Mouse (Mus musculus) midbrain, embryonic 14.5 days (tissue): ENCODE data around the gene Gm11992. TPM values are rescaled to one million over a fixed set of nuclear protein-coding genes. Genes with fewer than 3 reads are reported as not detected.

Experiments used
- ATAC-seq: fragments of 200-750 bp; cut with Nextera tagmentation; 2 replicates; pipeline ENCODE4 v1.8.0; 2017; ENCODE audit warnings: moderate number of reproducible peaks, moderate library complexity; ENCODE audit not compliant: low FRiP score, low TSS enrichment
- DNase-seq: peaks from one replicate; pipeline ENCODE4 v3.0.0-alpha.2; 2015
- H3K27ac ChIP-seq: fragments of 300-500 bp; sonication (generic); replicated peaks from 2 replicates; pipeline ENCODE4 v1.5.1; 2014; ENCODE audit warnings: mild to moderate bottlenecking, low read depth, low read length, moderate library complexity
- H3K27me3 ChIP-seq: fragments of 300-500 bp; sonication (generic); 2 replicates; pipeline ENCODE4 v1.6.1; 2014; ENCODE audit warnings: low read length, control low read depth, mixed read lengths; ENCODE audit not compliant: control insufficient read depth, insufficient read depth
- H3K36me3 ChIP-seq: fragments of 300-500 bp; sonication (generic); 2 replicates; pipeline ENCODE4 v1.6.1; 2014; ENCODE audit warnings: low read length, control low read depth; ENCODE audit not compliant: control insufficient read depth, insufficient read depth
- H3K4me1 ChIP-seq: fragments of 300-500 bp; sonication (generic); 2 replicates; pipeline ENCODE4 v1.6.1; 2014; ENCODE audit warnings: mild to moderate bottlenecking, antibody characterized with exemption, low read length, control low read depth; ENCODE audit not compliant: control insufficient read depth, insufficient read depth
- H3K4me2 ChIP-seq: fragments of 300-500 bp; sonication (generic); 2 replicates; pipeline ENCODE4 v1.6.1; 2014; ENCODE audit warnings: mild to moderate bottlenecking, low read length, moderate library complexity
- H3K4me3 ChIP-seq: fragments of 300-500 bp; sonication (generic); replicated peaks from 2 replicates; pipeline ENCODE4 v1.5.1; 2014; ENCODE audit warnings: low read depth, low read length
- H3K9ac ChIP-seq: fragments of 300-500 bp; sonication (generic); replicated peaks from 2 replicates; pipeline ENCODE4 v1.6.1; 2014; ENCODE audit warnings: mild to moderate bottlenecking, low read length, moderate library complexity
- H3K9me3 ChIP-seq: fragments of 300-500 bp; sonication (generic); 2 replicates; pipeline ENCODE4 v1.6.1; 2016; ENCODE audit warnings: low read length, control low read depth, mixed read lengths; ENCODE audit not compliant: control insufficient read depth
- WGBS: fragments of 180-500 bp; shearing (Covaris S2); extraction: QIAGEN DNeasy Blood & Tissue Kit; methylation state at CpG from one replicate; pipeline ENCODE4 v1.1.7; 2014; 5-methylcytosine and 5-hydroxymethylcytosine counted together
- polyA plus RNA-seq: library from polyadenylated mRNA; unstranded; fragments of >200 nt; fragmentation: Nextera tagmentation; extraction: Ambion mirVana; gene quantifications from 2 replicates; pipeline ENCODE4 v1.2.1, GENCODE M21; 2014

Gene Gm11992
- polyA plus RNA-seq, 1 experiment from 2014 or later: 1.2 TPM

DNA sequence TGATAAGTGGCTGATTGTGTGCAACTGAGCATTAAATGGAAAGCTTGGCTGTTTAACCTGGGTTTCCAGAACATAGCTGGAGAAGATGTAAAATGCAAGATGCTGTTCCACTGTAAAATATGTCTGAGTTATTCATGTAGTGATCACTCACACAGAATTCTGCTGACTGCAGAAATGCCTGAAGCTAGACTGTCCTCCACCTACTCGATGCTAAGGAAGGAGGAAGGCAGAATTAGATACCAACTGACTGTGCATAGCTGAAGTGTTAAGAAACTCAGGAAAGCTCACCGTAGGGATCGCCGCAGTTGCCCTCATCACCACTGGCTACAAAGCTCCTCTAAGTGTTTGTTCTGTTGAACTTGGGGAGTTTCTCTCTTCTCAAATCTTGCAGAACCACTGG, 9.3 kb downstream of the Gm11992 start:
- H3K4me2 ChIP-seq: no peak overlapping the region
- no peaks in the 10 kb centered on the region for H3K9me3 ChIP-seq
- no peaks in the 10 kb centered on the region for H3K27me3 ChIP-seq
- no peak overlapping the region for H3K27ac ChIP-seq
- ATAC-seq (no peak), DNase-seq (no peak)
- WGBS: over 99% methylated on average over 4 of the region's 4 CpGs
- H3K9ac ChIP-seq: no peak overlapping the region
- no peaks in the 10 kb centered on the region for H3K4me1 ChIP-seq
- H3K4me3 ChIP-seq: no peak overlapping the region
- no peaks in the 10 kb centered on the region for H3K36me3 ChIP-seq

DNA sequence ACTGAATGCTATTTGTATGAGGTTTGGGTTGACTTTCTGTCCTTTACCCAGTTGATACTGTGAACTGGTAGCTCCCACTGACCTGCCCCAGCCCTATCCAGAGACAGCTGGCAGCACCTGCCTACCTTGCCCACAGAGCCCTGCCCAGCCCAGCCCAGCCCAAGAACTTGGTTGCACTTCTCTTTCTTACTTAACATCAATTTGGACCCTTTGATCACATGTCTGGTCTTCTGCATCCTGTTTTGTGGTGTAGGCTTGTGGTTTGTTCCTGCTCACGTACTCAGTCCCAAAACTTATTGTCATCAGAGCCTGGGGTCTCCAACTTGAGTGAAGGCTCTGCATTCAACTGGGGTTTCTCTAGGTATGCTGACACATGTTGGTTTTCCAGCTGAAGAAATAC, 11.6 kb downstream of the Gm11992 start:
- H3K4me2 ChIP-seq: no peak overlapping the region
- no peaks in the 10 kb centered on the region for H3K27me3 ChIP-seq
- ATAC-seq: no peak
- H3K4me1 ChIP-seq: no peaks in the 10 kb centered on the region
- no peaks in the 10 kb centered on the region for H3K36me3 ChIP-seq
- H3K27ac ChIP-seq: no peak overlapping the region
- WGBS: 88% methylated on average over 1 of the region's 1 CpGs
- H3K4me3 ChIP-seq: no peak overlapping the region
- DNase-seq: no peak
- H3K9ac ChIP-seq: no peak overlapping the region
- H3K9me3 ChIP-seq: no peaks in the 10 kb centered on the region

DNA sequence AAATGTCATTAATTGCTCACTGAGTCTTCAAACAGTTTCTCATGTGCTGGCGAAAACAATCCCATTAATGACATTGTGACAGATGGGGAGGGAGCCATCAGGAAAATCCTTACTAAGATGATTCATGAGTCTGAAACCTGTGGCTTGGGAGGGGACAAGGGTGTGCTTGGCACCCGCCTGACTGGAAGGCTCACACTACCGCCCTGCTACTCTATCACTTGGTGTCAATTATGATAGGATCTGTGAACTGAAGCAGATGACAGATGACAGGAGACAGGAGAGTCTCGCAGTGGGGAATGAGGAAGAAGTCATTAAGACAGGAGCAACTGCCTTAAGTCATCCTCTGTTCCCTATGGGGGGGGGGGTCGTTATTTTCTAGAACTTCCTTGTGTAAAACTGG, 12.1 kb downstream of the Gm11992 start:
- Histone ChIP-seq H3K27me3 (no peaks in the 10 kb centered on the region), H3K9ac (no peak overlapping the region), H3K27ac (no peak overlapping the region), H3K4me3 (no peak overlapping the region), H3K4me2 (no peak overlapping the region), H3K4me1 (no peaks in the 10 kb centered on the region), H3K36me3 (no peaks in the 10 kb centered on the region), H3K9me3 (no peaks in the 10 kb centered on the region)
- whole genome bisulfite sequencing: 70% methylated on average over 5 of the region's 5 CpGs
- no peak for DNase-seq
- no peak for ATAC-seq

GRCm38 (mm10) chr11:9076444-9076843, 28.1 kb downstream of the Gm11992 start:
- Histone ChIP-seq H3K4me2 (no peak overlapping the region), H3K9ac (no peak overlapping the region), H3K36me3 (no peaks in the 10 kb centered on the region), H3K9me3 (no peaks in the 10 kb centered on the region), H3K4me3 (no peak overlapping the region), H3K4me1 (no peaks in the 10 kb centered on the region), H3K27ac (no peak overlapping the region), H3K27me3 (no peaks in the 10 kb centered on the region)
- ATAC-seq: no peak
- no peak for DNase-seq
- WGBS: 79% methylated on average over 3 of the region's 3 CpGs

DNA sequence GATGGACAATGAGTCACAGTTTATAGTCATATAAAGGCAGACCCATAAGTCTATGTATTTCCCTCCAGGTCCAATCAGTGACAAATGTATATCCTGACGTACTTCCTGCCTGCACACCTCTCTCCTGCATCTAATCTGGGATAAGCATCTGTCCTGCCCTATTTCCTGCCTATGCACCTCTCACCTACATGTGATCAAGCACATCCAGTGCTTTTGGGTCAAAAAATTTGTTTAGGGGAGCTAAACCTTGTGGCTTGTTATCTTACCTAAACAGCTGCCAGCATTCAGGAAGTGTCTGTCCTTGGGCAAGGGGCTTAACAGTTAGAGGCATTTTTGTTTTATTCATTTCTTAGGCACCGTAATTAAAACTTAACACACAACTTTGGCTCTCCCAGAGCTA, 64.8 kb downstream of the Gm11992 start:
- Histone ChIP-seq H3K4me3 (no peak overlapping the region), H3K4me1 (peaks cover 9% of the 10 kb centered on the region), H3K9me3 (no peaks in the 10 kb centered on the region), H3K4me2 (no peak overlapping the region), H3K27ac (no peak overlapping the region), H3K36me3 (no peaks in the 10 kb centered on the region), H3K27me3 (peaks cover 22% of the 10 kb centered on the region; the same call in 1 of the 2 replicates), H3K9ac (no peak overlapping the region)
- ATAC-seq: no peak
- no peak for DNase-seq
- WGBS: 84% methylated on average over 2 of the region's 2 CpGs

DNA sequence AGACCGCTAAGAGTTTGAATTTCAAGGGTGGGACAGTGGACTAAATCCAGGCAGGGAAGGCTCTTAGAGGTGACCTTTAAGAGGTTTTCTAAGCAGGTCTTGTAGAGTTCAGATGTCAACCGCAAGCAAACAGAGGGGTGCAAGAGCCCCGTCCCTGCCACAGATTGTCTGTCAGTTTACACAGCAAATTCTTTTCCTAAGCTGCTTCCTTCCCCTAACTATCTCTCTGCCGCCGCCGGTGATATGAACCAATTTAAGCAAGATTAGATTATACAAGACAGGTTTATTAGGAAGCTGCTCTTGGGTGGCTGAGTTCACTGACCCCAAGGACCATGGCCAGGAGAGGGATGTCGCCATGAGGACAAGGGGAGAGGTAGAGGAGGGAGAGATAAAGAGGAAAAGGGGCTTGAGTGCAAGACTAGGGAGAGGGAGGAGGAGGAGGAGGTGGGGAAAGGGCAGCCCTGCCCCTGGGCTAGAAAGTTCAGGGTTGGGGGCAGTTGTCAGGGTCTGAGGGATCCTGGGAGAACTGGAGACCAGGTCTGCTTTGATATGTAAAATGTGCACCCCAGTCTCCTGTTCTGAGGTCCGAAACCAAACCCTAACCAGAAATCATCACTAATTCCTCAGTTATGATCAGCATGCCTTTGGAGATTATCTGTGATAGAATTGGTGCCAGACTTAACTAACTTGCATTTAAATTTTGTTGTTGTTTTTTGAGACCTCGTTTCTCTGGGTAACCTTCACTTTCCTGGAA, 67.2 kb downstream of the Gm11992 start:
- H3K4me2 ChIP-seq: no peak overlapping the region

GRCm38 (mm10) chr11:9116121-9116520, 67.7 kb downstream of the Gm11992 start:
- no peaks in the 10 kb centered on the region for H3K9me3 ChIP-seq
- no peak for ATAC-seq
- WGBS: under 1% methylated on average over 10 of the region's 10 CpGs
- peaks cover 25% of the 10 kb centered on the region; the same call in 1 of the 2 replicates for H3K27me3 ChIP-seq
- H3K36me3 ChIP-seq: no peaks in the 10 kb centered on the region
- no peak overlapping the region for H3K27ac ChIP-seq
- H3K4me1 ChIP-seq: peaks cover 24% of the 10 kb centered on the region
- DNase-seq: peak; percentile 18
- H3K4me3 ChIP-seq: no peak overlapping the region
- H3K9ac ChIP-seq: no peak overlapping the region
- peak overlapping the region; percentile 18; the same call in 1 of the 2 replicates for H3K4me2 ChIP-seq

More for the DNA sequence above, 67.2 kb downstream of the Gm11992 start:
- WGBS: 19% methylated on average over 9 of the region's 9 CpGs
- Histone ChIP-seq H3K27me3 (peaks cover 25% of the 10 kb centered on the region; the same call in 1 of the 2 replicates), H3K9ac (no peak overlapping the region), H3K4me3 (no peak overlapping the region), H3K9me3 (no peaks in the 10 kb centered on the region), H3K4me1 (peaks cover 24% of the 10 kb centered on the region), H3K27ac (no peak overlapping the region), H3K36me3 (no peaks in the 10 kb centered on the region)
- no peak for ATAC-seq
- DNase-seq: no peak

DNA sequence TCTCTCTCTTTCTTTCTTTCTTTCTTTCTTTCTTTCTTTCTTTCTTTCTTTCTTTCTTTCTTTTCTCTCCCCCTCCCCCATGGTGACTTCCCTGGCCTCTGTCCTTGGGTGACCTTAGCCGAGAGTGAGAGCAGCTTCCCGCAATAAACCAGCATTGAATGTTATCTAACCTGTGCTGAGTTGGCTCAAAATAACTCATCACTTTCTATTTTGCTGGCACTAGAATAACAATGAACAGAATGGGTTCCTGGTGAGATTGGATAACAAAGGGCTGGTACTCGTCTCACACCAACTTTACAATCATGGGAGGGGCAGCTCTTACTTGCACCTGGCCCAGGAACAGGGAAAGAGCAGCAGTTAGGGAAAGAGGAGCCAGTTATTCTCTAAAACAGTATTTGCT, 68.5 kb downstream of the Gm11992 start:
- H3K36me3 ChIP-seq: no peaks in the 10 kb centered on the region
- no peak overlapping the region for H3K9ac ChIP-seq
- H3K27me3 ChIP-seq: peaks cover 25% of the 10 kb centered on the region; the same call in 1 of the 2 replicates
- ATAC-seq (no peak), DNase-seq (no peak)
- H3K4me3 ChIP-seq: no peak overlapping the region
- H3K27ac ChIP-seq: no peak overlapping the region
- H3K4me1 ChIP-seq: peaks cover 24% of the 10 kb centered on the region
- WGBS: 5% methylated on average over 3 of the region's 3 CpGs
- H3K9me3 ChIP-seq: no peaks in the 10 kb centered on the region
- H3K4me2 ChIP-seq: no peak overlapping the region
